In the genomic region with DNA sequence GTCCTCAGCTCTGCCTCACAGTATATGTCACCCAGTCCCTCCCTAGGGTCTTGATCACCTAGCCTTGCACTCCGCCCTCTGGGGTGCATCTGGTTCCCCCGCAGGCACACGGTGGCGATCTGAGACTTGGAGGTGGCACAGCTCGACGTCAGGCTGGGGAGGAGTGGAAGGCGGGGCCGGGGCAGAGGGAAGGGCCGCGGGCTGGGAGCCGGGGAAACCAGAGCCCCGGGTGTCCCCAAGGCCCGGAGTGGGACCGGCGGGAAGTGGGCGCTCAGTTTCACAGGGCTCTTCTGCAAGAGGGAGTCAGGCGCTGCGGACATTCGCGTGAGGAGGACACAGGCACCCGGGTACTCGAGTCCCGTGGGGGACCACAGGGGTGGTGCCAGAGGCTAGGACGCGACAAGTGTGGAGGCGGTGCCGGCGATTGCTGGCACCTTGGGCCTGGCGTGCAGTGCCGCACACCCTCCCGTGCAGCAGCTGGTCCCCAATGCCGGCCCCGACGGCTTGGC, we compare ENCODE assay signal across 8 mouse cellular contexts. TPM values are rescaled to one million over a fixed set of nuclear protein-coding genes. Genes with fewer than 3 reads are reported as not detected.
DNase-seq lines count a peak whose midpoint lies in the region; ATAC-seq and TF ChIP-seq lines count a peak whose summit lies in the region.

No protein-coding gene starts in this region.

- intact Hi-C loops in gastrocnemius, adult 2 months (cut with DNase I), result loop anchor here (2.0 kb wide), 1 partner anchor 37 kb away; no protein-coding TSS in a partner anchor

- 6% methylated on average over 34 of the region's 34 CpGs for WGBS in hindbrain, embryonic 14.5 days
- WGBS in midbrain, embryonic 15.5 days, result 7% methylated on average over 31 of the region's 34 CpGs

- DNase-seq in adrenal gland, postnatal 14 days, result peak; percentile 87
- DNase-seq in gastrocnemius, adult 2 months, result peak; percentile 92
- no peak for DNase-seq in hindbrain, embryonic 14.5 days (ENCODE audit: low spot score)
- peak; percentile 72 for DNase-seq in liver
- peak; percentile 29 to 54 for DNase-seq in thymus, postnatal 10 days (ENCODE audit: low spot score in 2 of 2)
- DNase-seq in retina, embryonic 14.5 days (ENCODE audit: low spot score), result no peak

- ATAC-seq in CD4-positive, CD25-positive, alpha-beta regulatory T cell, adult 4 months, result peak; percentile 69
- no peak; the same call in 1 of the 2 replicates for ATAC-seq in hindbrain, embryonic 14.5 days (ENCODE audit: low FRiP score)
- ATAC-seq in midbrain, embryonic 15.5 days (replicated peaks), result no peak

- peak overlapping the region; percentile 35 for H3K4me2 ChIP-seq in hindbrain, embryonic 14.5 days (replicated peaks)
- peak overlapping the region; percentile 31 for H3K4me2 ChIP-seq in midbrain, embryonic 15.5 days

- no peaks in the 10 kb centered on the region for H3K9me3 ChIP-seq in hindbrain, embryonic 14.5 days (ENCODE audit: control insufficient read depth, low read length)
- no peaks in the 10 kb centered on the region for H3K9me3 ChIP-seq in midbrain, embryonic 15.5 days

- peak overlapping the region; percentile 85 for H3K4me3 ChIP-seq in gastrocnemius, adult 2 months
- peak overlapping the region; percentile 20 for H3K4me3 ChIP-seq in hindbrain, embryonic 14.5 days (replicated peaks; ENCODE audit: low read length)
- H3K4me3 ChIP-seq in midbrain, embryonic 15.5 days, result no peak overlapping the region

- TF ChIP-seq CTCF in gastrocnemius, adult 2 months (IDR thresholded peaks at IDR 0.05), result peak; percentile 38; the same call in 1 of the 2 replicates

- H3K4me1 ChIP-seq in hindbrain, embryonic 14.5 days (replicated peaks; ENCODE audit: control insufficient read depth, insufficient read depth, low read length), result 0 out of 2 replicates have a peak, but pooled peaks cover 3% of the 10 kb centered on the region
- peaks cover 4% of the 10 kb centered on the region; the same call in 1 of the 2 replicates for H3K4me1 ChIP-seq in midbrain, embryonic 15.5 days

- H3K9ac ChIP-seq in hindbrain, embryonic 14.5 days, result peak overlapping the region; percentile 8; the same call in 1 of the 2 replicates
- no peak overlapping the region for H3K9ac ChIP-seq in midbrain, embryonic 15.5 days

- peak overlapping the region; percentile 95 for H3K27ac ChIP-seq in gastrocnemius, adult 2 months
- no peak overlapping the region for H3K27ac ChIP-seq in hindbrain, embryonic 14.5 days
- no peak overlapping the region for H3K27ac ChIP-seq in midbrain, embryonic 15.5 days

- peaks cover 25% of the 10 kb centered on the region for H3K27me3 ChIP-seq in hindbrain, embryonic 14.5 days (ENCODE audit: control insufficient read depth, insufficient read depth, low read length)
- peaks cover 23% of the 10 kb centered on the region for H3K27me3 ChIP-seq in midbrain, embryonic 15.5 days (replicated peaks)

- no peaks in the 10 kb centered on the region for H3K36me3 ChIP-seq in hindbrain, embryonic 14.5 days (replicated peaks; ENCODE audit: control insufficient read depth, insufficient read depth)
- no peaks in the 10 kb centered on the region for H3K36me3 ChIP-seq in midbrain, embryonic 15.5 days (replicated peaks)

RNA-seq across cellular contexts. Expression of a gene that starts 18.4 kb away (rescaled TPM):
- polyA plus RNA-seq in CD4-positive, CD25-positive, alpha-beta regulatory T cell, adult 4 months (2017; shearing (Covaris generic)), result 1 to 10 TPM in 1 of 2 experiments, under 1 TPM in 1; 0.67 to 1.3 TPM
- 22.4 and 22.9 TPM in 2 replicates for total RNA-seq in adrenal gland, postnatal 14 days (2021)
- total RNA-seq in gastrocnemius, adult 2 months (2021), result 10 to 100 TPM; 39.0 to 66.8 TPM
- polyA plus RNA-seq in hindbrain, embryonic 14.5 days (2014; fragmentation: Nextera tagmentation; extraction: Ambion mirVana), result 28.8 and 35.5 TPM in 2 replicates
- 42.7 and 44.5 TPM in 2 replicates for polyA plus RNA-seq in midbrain, embryonic 15.5 days (2015; fragmentation: Nextera tagmentation; extraction: Ambion mirVana)

RNA-seq across cellular contexts. Expression of a gene that starts 34.2 kb away (rescaled TPM):
- polyA plus RNA-seq in CD4-positive, CD25-positive, alpha-beta regulatory T cell, adult 4 months (2017; shearing (Covaris generic)), result 100 to 1,000 TPM; 100 to 115 TPM
- total RNA-seq in adrenal gland, postnatal 14 days (2021), result 171 and 185 TPM in 2 replicates
- 100 to 1,000 TPM; 116 to 139 TPM for total RNA-seq in gastrocnemius, adult 2 months (2021)
- polyA plus RNA-seq in hindbrain, embryonic 14.5 days (2014; fragmentation: Nextera tagmentation; extraction: Ambion mirVana), result 192 and 215 TPM in 2 replicates
- 215 and 226 TPM in 2 replicates for polyA plus RNA-seq in midbrain, embryonic 15.5 days (2015; fragmentation: Nextera tagmentation; extraction: Ambion mirVana)

RNA-seq across cellular contexts. Expression of a gene that starts 52.9 kb away (rescaled TPM):
- polyA plus RNA-seq in CD4-positive, CD25-positive, alpha-beta regulatory T cell, adult 4 months (2017; shearing (Covaris generic)), result 10 to 100 TPM; 35.2 to 77.5 TPM
- total RNA-seq in adrenal gland, postnatal 14 days (2021), result 12.6 and 17.3 TPM in 2 replicates
- total RNA-seq in gastrocnemius, adult 2 months (2021), result 1 to 10 TPM; 4.4 to 5.9 TPM
- polyA plus RNA-seq in hindbrain, embryonic 14.5 days (2014; fragmentation: Nextera tagmentation; extraction: Ambion mirVana), result 7.3 and 8.4 TPM in 2 replicates
- polyA plus RNA-seq in midbrain, embryonic 15.5 days (2015; fragmentation: Nextera tagmentation; extraction: Ambion mirVana), result 12.5 TPM in 2 replicates

RNA-seq across cellular contexts. Expression of a gene that starts 55.2 kb away (rescaled TPM):
- 10 to 100 TPM; 20.1 to 43.4 TPM for polyA plus RNA-seq in CD4-positive, CD25-positive, alpha-beta regulatory T cell, adult 4 months (2017; shearing (Covaris generic))
- total RNA-seq in adrenal gland, postnatal 14 days (2021), result 42.0 and 42.4 TPM in 2 replicates
- total RNA-seq in gastrocnemius, adult 2 months (2021), result 10 to 100 TPM; 51.3 to 62.3 TPM
- polyA plus RNA-seq in hindbrain, embryonic 14.5 days (2014; fragmentation: Nextera tagmentation; extraction: Ambion mirVana), result 39.3 and 43.6 TPM in 2 replicates
- polyA plus RNA-seq in midbrain, embryonic 15.5 days (2015; fragmentation: Nextera tagmentation; extraction: Ambion mirVana), result 75.4 and 78.7 TPM in 2 replicates

Comparison
In these comparisons a context has a peak if more than half of its experiments do, and no peak if none do; other contexts are left out.
1. DNase-seq: peak in adrenal gland, postnatal 14 days (single experiment), gastrocnemius, adult 2 months (single experiment), liver (single experiment) and thymus, postnatal 10 days (2 of 2); none in hindbrain, embryonic 14.5 days (single experiment) and retina, embryonic 14.5 days (single experiment).
2. RNA of a gene that starts 18.4 kb away (polyA plus RNA-seq): 42.7 to 44.5 TPM in midbrain, embryonic 15.5 days and 28.8 to 35.5 TPM in hindbrain, embryonic 14.5 days; 0.67 to 1.3 TPM in CD4-positive, CD25-positive, alpha-beta regulatory T cell, adult 4 months; every median in the first group is over 10 times any median in the second.